Mouse (Mus musculus) brain, embryonic 18.5 days (tissue): ENCODE results near the gene Unc13a.

Experiments
- DNase-seq: peaks from one replicate; pipeline ENCODE4 v3.0.0-alpha.2; 2012; ENCODE audit warnings: low read depth, low spot score

Gene Unc13a

DNA sequence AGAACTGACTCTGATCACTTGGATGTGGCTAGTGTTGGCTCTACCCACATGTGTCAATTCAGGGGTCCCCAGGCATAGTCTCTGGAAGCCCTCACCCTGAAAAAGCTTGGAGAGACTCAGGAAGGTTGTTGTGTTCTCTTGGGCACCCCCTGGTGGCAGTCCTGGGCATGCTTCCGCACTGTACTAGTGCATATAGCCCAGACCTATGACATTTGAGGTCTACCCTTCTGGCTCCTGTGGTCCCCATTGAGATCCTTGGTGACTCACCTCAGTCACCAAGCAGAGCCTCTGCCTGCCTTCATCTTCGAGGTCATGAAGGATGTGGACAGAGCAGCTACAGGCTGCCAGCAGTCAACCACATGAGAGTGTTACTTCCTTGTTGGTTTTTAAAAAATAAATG, 84.7 kb downstream of the Unc13a start:
- DNase-seq, result no peak

DNA sequence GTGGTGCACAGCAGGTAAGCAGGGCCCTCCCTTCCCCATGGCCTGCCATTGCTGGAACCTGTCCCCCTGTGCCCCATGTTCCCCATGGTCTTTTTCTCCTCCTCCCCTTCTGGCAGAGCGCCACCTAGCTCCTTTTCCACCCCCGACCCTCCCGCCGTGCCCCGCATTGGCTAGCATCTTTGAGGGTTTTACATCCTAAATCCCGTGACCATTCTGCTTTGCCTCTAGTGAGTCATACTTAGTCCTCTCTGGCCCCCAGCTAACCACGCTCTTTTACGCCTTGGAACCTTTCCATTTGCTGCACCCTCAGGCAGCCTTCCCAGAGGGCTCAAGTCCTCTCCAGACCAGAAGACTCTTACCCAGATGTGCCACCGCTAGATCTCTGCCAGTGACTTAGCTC, 91.4 kb downstream of the Unc13a start:
- no peak for DNase-seq

DNA sequence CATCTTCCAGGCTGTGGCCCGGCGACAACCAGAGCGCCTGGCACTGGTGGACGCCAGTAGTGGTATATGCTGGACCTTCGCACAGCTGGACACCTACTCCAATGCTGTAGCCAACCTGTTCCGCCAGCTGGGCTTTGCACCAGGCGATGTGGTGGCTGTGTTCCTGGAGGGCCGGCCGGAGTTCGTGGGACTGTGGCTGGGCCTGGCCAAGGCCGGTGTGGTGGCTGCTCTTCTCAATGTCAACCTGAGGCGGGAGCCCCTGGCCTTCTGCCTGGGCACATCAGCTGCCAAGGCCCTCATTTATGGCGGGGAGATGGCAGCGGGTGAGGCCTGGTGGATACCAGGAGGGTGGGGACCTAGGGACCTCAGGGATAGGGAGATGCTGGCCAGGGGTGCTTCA, 92.1 kb downstream of the Unc13a start:
- no peak for DNase-seq

DNA sequence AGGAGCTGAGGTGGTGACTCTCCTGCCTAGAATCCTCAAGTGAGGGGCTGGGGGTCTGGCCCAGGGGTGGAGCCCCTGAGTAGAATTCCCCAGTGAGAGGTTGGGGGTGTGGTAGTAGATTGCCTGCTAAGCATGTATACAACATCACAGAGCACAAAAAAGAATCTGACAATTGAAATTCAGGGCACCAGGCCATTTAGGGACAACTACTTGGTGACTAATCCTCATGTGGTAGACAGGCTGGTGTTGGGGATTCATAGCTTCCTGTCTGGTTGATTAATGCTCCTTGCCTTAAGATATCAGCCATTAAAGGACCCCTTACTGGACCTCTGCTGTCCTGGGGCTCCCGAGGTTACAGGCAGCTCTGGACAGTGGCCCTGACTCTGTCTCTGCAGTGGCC, 92.5 kb downstream of the Unc13a start:
- DNase-seq, result no peak

DNA sequence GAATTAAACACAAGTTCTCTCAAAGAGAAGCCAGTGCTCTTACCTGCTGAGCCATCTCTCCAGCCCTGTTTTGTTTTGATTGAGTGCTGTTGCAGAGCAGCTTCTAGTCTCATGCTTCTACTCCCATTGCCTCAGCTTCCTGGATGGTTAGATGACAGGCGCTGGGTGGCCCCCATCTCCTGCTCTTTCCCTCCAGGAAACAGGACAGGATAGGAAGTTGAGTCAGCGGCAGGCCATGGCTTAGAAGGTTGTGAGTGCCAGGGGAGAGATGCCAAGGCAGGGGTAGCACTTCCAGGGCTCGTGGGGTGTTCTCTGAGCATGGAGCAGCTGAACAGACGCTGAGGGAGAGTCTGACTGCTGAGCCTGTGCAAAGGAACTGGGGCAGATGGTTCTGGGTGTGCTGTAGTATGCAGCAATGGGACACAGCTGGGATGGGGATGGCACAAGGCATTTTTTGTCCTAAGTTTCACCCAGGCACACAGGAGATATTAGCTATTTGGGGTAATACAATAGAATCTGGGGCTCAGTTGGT, 93.6 kb downstream of the Unc13a start:
- DNase-seq, result no peak

DNA sequence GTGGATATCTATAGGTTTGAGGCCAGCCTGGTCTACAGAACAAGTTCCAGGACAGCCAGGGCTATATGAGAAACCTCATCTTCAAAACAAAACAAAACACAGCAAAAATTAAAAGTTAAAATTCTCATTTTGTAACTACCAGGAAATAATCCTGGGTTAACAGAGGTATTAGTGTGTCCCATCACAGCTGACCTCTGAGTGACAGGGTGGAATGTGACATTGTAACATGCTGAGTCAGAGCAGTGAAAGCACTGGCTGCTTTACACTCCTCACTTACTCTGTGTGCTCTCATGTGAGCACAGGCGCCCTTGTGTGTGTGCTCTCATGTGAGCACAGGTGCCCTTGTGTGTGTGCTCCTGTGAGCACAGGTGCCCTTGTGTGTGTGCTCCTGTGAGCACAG, 96.5 kb downstream of the Unc13a start:
- DNase-seq, result no peak

DNA sequence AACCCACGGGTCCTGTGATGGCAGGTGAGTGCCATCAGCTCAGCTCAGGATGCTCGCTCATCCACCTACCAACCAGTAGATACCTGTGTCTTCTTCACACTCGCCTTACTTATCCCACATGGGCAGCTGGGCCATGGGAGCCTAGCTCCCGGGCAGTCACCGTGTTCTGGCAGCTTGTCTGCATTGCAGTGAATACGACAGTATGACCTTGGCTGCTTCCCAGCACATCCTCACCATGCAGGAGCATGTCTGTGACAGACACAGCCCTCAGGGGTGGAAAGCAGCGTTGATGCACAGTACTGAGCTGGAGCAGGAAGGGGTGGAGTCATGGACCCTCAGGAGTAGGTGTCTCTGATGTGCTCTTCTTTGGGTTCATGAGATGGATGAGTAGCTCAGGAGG, 97.1 kb downstream of the Unc13a start:
- no peak for DNase-seq
